Mouse (Mus musculus) cerebellum, postnatal 10 days (tissue): ENCODE measurements around the gene Gm19426.

Experiments used
- DNase-seq, 2 experiments: peaks; one replicate each; pipeline ENCODE4 v3.0.0; 2021; ENCODE audit warnings: mixed read lengths in 2 of 2

Gene Gm19426

DNA sequence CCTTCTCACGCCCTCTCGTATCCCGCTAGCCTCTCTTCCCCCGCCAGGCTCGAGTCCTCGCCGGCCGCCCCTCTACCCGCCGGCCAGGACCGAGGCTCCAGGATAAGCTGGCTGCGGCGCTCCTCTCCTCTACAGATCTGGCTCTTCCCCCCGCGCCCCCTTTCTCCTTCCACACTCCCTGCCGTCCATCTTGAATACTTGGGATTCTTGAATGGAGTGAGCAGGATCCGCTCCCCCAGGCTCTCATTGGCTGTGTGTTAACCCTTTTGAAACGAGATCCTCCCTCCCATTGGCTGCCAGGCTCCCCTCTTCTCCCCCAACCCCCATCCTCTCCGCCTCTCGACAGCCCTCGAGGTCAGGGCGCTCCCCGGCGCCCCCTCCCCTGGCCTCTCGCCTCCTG lies at the start of gene Gm19426:
Gene Gm19426, minus strand, starts transcription at position 95 of the 400 bp plus-strand sequence.
- DNase-seq = peak; percentile 93 to 95

DNA sequence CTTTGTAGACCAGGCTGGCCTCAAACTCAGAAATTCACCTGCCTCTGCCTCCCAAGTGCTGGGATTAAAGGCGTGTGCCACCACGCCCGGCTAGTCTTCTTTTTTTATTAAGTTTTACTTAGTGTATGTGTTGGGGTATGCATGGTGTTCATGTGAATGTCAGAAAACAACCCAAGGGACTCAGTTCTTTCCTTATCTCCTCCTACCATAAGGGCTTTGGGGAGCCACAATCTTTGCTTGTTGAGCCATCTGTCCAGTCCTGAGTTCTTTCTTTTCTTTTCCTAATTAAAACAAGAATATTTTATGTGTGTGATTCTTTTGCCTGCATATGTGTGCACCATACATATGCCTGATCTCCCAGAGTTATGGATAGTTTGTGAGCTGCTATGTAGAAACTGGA lies 49.7 kb upstream of the Gm19426 start:
- no peak for DNase-seq

DNA sequence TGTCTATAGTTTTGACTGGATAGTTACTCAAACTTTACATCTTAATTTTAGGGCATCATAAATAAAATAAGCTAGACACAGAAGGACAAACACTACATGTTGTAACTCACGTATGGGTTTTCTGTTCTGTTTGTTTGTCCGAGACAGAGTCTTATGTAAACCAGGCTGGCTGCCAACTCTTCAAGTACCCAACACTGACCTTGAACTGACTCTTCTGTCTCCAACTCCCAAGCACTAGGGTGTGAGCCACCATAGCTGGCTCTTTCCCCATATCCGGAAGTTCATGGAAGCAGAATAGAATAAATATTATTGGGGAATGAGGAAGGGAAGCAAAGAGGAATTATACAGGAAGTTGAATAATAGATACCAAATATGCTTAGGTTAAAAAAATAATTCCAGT lies 49.1 kb upstream of the Gm19426 start:
- DNase-seq = no peak

DNA sequence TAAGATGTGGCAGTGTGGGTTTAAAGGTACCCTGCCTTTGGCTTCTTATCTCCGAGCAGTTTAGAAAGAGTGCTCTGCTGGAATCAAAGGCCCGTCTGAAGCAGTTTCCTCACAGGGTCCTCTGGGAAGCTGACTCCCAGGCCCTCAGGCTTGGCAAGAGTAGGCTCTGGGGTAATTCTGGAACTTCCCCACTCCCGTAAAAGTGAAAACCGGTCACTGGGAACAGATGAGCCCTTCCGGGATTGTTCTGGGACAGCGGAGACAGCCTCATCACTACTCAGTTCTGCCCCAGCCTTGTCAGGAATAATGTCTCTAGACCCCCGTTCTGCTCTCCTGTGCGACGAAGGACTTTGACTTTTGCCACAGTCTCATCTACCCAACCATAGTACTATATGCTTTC lies 47.0 kb upstream of the Gm19426 start:
- DNase-seq = no peak

DNA sequence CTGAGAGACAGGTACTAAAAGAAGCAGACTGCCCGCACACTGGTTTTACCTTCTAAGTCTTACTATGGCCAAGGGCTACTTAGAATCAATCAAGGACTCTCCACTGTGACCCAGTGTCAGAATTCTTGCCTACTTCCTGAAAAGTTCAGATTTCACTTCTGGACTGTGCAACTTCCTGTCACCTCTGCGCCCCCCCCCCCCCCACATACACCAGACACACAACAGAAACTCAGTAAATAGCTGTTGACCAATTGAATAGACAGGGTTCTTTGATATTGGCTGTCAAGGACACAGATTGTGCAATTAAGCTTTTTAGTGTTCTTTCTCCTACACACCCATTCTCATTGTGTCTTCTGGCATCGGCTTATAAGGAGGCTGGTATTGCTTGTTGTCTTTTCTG lies 44.9 kb upstream of the Gm19426 start:
- no peak for DNase-seq

DNA sequence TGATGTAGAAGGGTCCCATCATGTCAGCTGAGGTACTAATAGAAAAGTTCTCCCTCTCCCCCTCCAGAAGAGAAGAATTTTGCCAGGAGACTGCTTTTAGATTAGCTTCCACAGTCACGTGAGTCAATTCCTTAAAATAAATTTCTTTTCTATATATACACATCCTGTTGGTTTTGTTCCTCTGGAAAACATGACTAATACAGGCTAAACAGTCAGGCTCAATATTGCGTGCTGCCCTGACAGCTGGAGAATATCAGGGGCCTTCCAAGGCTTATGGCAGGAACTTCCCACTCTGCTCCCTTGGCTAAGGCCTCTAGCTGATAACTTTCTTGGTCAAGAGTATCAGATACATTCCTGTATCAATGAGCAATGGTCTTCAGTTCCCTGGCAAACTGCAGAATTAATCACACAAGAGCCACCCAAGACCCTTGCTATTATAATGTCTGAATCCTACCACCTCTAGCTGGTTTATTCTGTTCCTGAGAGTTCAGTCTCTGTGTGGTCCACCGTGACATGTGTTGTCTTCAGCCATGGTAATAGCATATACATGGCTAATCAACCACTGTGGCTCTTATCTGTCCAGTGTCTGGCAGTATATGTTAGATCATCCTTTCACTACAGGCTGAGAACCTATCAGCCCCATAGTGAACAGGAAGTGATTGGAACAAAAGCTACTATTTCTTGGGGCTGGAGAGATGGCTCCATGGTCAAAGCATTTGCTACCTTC lies 40.5 kb upstream of the Gm19426 start:
- DNase-seq = no peak

DNA sequence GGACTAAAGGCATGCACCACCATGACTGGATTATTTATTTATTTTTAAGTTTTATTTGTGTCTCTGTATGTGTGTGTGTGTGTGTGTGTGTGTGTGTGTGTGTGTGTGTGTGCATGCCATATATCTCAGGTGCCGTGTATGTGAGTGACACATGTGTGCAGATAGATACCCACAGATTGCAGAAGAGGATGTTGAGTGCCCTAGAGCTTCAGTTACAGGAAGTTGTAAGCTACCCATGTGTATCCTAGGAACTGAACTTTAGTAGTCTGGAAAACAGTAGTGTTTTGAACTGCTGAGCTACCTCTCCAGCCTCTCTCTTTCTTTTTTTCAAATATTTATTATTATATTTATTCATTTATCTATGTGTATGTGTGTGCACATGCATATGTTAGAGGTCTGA lies 39.9 kb upstream of the Gm19426 start:
- DNase-seq = no peak

DNA sequence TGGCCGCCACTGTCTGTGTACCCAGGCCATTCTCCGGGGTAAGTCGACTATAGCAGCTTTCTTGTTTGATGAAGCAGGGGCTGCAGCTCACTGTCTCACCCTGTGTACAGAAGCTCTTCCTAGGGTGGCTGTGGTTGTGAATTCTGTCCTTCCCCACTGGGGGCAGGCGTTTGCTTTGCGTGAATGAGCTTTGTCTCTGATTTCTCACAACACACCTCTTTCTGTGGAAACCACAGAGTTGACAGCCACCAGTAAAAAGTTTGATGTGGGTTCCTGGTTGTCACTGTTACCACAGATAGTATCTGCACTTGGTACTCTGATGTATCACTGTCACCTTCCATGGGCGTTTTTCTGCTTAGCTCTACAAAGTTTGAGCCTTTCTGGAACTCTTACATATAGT lies 35.8 kb upstream of the Gm19426 start:
- peak in 1 of 2 experiments; percentile 15 for DNase-seq

DNA sequence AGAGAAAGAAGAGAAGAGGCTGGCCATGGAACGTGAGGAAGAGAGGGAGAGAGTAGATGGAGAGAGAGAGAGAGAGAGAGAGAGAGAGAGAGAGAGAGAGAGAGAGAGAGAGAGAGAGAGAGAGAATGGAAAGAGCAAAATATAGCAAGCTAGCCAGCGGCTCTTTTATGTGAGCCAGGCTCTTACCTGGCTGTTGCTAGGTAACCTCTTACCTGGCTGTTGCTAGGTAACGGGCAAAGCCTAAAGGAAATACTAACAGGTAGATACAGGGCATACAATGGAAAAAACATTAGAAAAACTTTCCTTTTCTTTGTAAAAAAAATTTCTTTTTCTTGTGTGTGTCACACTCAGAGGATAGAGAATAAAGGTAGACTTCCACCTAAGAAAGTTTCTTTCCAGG lies 34.3 kb upstream of the Gm19426 start:
- no peak for DNase-seq

DNA sequence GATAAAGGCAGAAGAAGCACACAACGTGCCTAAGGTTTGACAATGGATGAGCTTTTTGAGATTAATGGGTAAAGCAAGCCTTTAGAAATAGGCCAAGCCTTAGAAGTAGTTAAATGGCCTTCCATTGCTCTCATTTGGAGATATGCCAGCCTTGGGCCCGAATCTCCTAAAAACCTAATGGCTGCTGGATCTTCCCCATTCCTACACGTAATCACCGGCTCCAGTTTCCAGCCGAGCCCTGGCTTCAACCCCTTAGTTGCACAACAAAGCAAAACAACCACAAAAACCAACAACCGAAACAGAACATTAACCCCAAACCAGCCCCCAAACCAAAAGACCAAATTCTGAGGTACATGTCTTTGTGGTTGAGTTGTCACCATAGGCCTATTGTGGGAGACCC lies 32.2 kb upstream of the Gm19426 start:
- peak; percentile 34 to 43 for DNase-seq

DNA sequence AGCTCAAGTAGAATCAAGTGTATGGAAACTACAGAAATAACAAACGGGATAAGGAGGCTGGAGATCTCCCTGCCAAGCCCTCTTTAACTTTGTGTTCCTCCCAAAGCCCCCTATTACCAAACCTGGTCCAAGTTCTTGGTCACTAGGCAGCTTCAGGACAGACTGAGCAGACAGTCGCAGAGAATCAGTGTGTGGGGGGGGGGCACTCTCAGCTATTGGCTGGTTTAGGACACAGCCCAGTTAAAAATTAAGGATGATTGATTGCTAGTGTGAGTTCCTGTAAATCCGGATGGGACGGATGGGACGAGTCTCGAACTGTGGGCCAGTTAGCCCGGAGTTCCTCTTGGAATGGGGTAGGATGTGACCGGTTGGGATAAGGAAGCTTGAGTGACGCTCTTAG lies 31.8 kb upstream of the Gm19426 start, which contains the start of gene Serping1:
Gene Serping1, minus strand, starts transcription at position 204 of the 400 bp plus-strand sequence.
- peak; percentile 36 to 57 for DNase-seq

DNA sequence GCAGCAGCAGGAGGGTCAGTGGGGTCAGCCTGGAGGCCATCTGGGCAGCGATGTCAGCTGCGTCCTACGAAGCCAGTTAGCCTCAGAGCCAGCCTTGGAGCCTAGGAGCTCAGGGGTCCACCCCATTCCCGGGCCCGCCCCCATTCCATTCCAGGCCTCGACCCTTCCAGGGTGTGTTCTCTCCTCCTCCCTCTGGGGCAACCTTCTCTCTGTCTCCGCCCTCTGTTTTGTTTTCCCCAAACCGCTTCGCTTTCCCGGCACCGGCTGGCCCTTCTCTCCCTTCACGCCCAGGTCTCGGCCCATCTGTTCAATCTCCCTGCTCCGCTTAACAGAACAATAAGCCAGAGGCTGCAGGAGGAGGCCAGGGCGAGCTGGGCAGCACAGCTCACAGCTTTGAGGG lies 31.3 kb upstream of the Gm19426 start:
- peak; percentile 84 to 87 for DNase-seq

DNA sequence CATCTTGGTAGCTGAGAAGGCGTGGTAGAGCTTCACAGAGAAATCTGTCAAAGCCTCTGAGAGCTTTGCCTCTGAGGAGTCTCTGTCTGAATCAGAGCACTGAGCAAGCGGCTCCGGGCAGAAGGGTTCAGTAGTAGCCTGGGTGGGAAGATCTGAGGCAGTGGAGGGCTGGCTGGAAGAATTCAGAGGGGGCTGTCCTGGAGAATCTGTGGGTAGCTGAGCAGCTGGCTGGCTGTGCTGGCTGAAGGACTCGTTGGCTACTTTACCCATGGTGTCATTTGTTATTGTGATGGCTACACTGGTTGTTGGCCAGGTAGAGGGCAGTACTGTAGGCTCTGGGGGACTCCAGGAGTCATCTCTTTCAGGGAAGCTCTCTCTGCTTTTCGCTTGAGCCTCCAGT lies 29.7 kb upstream of the Gm19426 start:
- DNase-seq = peak; percentile 38 to 41

DNA sequence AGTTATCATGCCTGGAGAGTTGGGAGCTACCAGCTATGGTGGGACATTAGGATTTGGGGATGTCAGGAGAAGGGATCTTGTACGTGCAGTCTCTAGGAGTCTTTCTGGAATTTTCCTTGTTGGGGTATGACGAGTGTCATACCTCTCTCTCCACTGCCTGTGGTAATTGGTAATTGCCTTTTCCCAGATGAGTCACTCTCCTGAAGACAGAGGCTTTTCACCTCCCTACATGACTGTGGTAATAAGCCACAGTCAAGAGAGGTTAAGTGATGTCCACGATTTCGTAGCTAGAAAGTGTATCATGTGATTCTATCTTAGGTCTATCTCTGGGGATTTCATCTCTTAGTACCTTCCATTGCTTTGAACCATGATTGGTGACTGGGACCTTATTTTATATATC lies 29.0 kb upstream of the Gm19426 start:
- DNase-seq = no peak

DNA sequence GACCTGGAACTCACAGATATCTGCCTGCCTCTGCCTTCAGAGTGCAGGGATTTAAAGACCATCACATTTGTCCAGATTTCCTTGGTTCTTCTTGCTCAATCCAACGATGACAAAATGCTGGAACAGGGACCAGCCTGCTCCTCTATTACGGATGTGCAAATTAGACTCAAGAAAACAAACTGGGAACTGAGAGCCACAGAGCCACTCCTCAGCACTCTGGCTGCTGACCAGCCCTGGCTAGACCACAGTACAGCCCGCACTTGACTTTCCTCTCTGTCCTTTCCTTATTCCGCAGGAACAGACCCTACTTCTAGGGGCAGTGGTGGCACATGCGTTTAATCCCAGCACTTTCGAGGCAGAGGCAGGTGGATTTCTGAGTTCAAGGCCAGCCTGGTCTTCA lies 27.0 kb upstream of the Gm19426 start:
- no peak for DNase-seq

DNA sequence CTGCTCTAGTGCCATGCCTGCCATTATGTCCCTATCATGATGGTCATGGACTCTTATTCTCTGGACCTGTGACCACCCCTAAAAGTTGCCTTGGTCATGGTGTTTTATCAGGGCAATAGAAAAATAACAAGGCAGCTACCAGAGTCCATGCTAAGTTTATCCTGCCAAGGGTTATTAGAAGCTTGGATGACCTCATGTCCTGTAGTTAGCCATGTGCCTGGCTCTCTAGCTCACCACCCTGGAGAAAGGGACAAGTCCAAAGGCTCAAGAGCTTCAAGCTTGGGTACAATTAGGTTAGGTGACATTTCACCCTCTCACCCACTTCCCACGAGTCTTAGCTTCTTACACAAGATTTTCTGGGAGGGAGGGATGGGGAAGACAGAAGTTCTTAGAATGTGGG lies 19.4 kb upstream of the Gm19426 start:
- no peak for DNase-seq

DNA sequence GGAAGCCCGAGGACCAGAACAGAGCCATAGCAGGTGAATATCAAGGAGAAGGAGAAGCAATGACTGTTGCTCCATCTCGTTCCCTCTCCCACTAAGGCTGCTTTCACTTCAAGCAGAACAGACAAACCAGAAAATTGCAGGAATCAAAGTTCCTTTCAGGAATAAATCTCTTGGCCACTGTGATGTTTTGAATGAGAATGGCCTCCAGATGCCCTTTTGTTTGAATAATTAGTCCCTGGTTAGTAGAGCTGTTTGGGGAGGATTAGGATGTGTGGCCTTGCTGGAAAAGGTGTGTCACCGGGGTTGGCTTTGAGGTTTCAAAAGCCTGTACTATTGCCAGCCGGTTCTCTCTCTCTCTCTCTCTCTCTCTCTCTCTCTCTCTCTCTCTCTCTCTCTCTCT lies 18.8 kb upstream of the Gm19426 start:
- DNase-seq = no peak

DNA sequence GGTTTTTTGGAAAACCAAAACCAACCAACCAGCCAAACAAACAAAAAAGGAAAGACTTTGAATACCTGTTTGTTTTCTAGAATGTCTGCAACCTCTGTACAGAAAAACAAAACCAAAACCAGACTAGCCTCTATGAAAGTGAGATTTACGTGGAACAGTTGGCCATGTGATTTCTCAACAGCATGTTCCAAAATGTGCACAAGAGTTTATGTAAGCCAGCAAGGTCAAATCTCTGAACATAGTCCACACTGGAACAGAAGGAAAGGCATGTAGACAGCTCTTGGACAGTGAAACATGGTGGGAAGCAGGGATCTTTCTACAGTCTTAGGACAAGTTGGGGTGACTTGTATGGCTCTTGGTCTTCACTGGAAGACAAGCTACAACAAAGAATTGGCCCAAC lies 18.4 kb upstream of the Gm19426 start:
- no peak for DNase-seq

DNA sequence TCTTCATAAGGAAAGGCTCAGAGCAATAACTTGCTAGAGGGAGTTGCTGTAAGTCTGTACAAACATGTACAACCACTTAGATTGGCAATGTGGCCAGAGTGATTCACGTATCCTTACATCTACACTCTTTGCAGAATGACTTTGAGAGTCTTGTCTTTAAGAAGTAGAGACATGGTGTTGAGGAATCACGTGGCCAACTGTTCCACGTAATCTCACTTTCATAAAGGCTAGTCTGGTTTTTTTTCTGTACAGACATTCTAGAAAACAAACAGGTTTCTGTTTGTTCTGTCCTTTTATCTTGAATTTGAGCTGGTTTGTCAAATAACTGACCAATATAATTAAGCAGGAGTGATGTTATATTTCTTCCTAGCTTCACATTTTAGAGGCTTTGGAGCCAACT lies 17.9 kb upstream of the Gm19426 start:
- DNase-seq = no peak

DNA sequence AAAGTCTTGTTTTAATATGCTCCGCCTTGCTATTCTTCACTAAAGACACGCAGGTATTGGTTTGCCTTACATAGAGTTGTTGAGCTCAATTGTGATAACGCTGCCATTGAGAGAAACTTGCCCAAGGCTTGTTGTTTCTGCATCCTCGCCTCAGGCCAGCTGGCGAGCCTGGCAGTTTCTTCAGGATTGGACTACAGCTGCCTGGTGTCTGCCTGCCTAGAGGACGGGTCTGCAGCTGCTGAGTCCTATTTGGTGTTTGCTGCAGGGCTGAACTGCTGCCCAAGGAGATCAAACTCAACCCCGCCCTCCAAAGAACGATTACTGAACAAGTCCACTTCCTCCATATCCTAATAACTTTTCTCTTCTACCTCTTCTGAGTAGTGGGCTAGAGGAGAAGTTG lies 17.3 kb upstream of the Gm19426 start:
- peak in 1 of 2 experiments; percentile 7 for DNase-seq

DNA sequence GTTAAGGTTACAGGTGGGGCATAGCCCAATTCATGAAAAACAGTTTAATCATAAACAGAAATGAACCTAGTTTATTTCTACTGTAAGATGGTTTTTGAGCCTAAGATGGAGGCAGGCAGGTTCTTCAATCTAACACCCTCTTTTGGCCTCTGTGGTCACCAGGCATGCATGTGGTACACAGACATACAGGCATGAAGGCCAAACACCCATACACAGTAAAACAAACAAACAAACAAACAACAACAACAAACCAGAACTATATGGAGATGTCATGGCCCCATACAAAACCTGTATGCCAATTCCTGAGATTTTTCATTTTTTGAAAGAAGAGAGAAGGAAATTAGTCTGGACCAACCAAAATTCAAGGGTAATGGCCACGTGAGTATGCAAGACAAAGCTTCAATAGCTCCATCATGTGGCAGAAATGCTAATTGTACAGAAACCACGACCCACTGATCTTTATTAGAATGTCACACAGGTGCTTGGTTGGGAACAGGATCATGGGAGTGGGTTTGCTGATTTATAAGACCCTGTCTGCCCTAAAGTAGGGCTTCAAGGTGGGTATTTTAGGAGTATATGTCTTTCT lies 15.2 kb upstream of the Gm19426 start:
- DNase-seq = peak; percentile 72 to 86

DNA sequence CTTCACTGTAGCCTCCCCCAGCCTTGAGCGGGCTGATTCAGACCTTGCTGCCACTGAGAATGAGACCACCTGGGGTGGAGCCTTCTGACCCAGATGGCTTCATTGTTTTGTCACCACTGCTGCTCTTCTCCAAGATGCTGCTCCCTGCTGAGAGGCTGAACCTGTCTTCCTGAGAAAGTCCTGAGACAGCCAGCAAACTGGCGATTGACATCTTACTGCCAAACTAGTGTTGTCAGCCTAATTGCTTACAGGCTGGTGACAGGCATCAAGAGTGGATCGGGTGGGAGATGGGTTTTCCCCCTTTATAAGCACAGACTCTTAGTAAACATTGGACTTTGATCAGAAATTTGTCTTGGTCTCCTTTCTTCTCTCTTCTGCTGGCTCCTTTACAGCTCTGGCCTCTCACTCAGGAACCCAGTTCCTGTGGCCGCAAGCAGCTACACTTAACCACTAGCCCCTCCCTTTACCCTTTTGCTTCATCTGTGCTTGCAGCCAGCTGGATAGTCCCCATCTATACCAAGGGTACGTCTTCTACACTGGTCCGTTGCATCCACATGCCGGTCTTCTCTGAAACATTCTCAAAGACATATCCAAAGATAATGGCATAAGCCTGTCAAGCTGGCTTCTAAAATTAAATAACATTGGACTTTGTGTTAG lies 13.7 kb upstream of the Gm19426 start:
- DNase-seq = peak in 1 of 2 experiments; percentile 4

DNA sequence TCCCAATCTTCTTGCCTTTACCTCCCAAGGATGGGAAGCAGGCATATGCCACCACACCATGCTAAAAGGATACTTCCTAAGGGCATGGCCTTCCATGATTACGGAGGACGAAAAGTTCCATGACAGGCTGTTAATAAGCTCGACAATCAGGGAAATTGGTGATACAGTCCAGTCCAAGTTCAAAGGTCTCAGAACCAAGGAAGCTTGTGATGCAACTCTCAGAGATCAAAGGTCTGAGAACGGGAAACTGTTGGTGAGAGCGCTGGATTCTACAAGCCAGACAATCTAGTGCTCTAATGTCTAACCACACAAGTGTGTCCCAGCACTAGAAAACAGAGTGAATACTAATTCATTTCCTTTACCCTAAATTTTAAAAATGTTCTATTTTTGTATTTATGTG lies 12.8 kb upstream of the Gm19426 start:
- DNase-seq = no peak

DNA sequence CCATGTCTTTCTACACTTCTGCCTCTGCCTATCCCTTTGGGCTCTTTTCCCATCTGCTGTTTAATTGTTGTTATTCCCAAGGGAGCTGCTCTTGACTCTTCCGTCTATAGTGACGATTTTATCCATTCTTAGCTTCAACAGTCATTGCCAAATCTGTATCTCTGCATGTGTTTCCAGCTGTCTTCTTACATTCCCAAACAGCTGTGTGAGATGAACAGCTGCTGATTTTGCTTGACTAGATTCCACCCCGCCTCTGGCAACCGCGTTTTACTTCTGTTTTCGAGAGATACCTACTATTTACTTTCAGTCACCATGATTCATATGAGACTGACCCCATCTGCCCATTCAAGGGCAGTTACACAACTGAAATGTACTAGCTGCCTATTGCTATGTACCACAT lies 6.7 kb upstream of the Gm19426 start:
- no peak for DNase-seq
